Mouse (Mus musculus): Measurements from ENCODE around the gene Tpbg. TPM values are rescaled to one million over a fixed set of nuclear protein-coding genes. Genes with fewer than 3 reads are reported as not detected.

Tpbg gene
- total and polyA plus RNA-seq, 3 experiments: not detected

DNA sequence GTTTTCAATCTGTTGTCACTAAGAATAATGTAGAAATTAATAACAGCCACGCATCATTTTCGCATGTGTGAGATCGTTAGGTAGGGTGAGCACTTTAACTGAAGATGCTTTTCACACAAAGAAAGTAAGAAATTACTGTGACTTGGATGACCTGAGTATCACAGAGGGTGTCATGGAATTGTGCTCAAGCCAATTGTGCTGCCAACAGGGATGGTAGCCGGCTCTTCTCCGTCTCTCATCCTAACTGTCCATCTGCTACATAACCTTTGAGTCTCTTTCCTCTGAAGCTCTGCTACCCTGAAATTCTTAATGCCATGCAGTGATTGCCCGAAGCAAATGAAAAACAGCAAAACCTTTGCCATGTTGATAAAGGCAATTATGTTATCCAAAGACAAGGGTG is 35.8 kb upstream of the Tpbg start:
- no peaks in the 10 kb centered on the region for H3K9me3 ChIP-seq (replicated peaks; ENCODE audit: low read length)
- no peaks in the 10 kb centered on the region for H3K4me1 ChIP-seq (ENCODE audit: control insufficient read depth in 1 of 2, insufficient read depth in 2 of 2)
- H3K27me3 ChIP-seq (replicated peaks): no peaks in the 10 kb centered on the region
- no peaks in the 10 kb centered on the region for H3K36me3 ChIP-seq (replicated peaks in 1 of 2; ENCODE audit: control insufficient read depth in 1 of 2, insufficient read depth in 1 of 2, low read length in 1 of 2)
- H3K79me2 ChIP-seq (replicated peaks; ENCODE audit: control insufficient read depth, extremely low read depth, insufficient read depth, poor library complexity, severe bottlenecking): no peaks in the 10 kb centered on the region
- TF ChIP-seq USF1 (IDR thresholded peaks at IDR 0.05; ENCODE audit: low read depth, low read length) (no peak), SMC3 (IDR thresholded peaks at IDR 0.05; ENCODE audit: low read depth, low read length) (no peak), RCOR1 (conservative IDR thresholded peaks at IDR 0.05; ENCODE audit: low read depth, low read length) (no peak), ZKSCAN1 (IDR thresholded peaks at IDR 0.05; ENCODE audit: borderline replicate concordance, low read depth, low read length) (no peak), GABPA (IDR thresholded peaks at IDR 0.05; ENCODE audit: insufficient replicate concordance, low read depth, low read length) (no peak), HCFC1 (IDR thresholded peaks at IDR 0.05; ENCODE audit: low read depth, low read length) (no peak), MAFK (IDR thresholded peaks at IDR 0.05; ENCODE audit: insufficient replicate concordance, low read length) (no peak), SIN3A (IDR thresholded peaks at IDR 0.05; ENCODE audit: low read length) (no peak), E2F4 (IDR thresholded peaks at IDR 0.05; ENCODE audit: insufficient replicate concordance, low read depth, low read length) (no peak), JUN (IDR thresholded peaks at IDR 0.05; ENCODE audit: insufficient read depth, low read depth, low read length) (no peak), MYC (IDR thresholded peaks at IDR 0.05; ENCODE audit: low read depth, low read length) (no peak), CTCF (conservative IDR thresholded peaks at IDR 0.05 in 1 of 2, IDR thresholded peaks at IDR 0.05 in 1 of 2; ENCODE audit: low read depth in 2 of 2, low read length in 2 of 2) (no peak), ZMIZ1 (IDR thresholded peaks at IDR 0.05; ENCODE audit: low read depth, low read length) (no peak), IRF4 (IDR thresholded peaks at IDR 0.05; ENCODE audit: low read depth, low read length) (no peak), KAT2A (IDR thresholded peaks at IDR 0.05; ENCODE audit: insufficient replicate concordance, low read length) (no peak), USF2 (conservative IDR thresholded peaks at IDR 0.05; ENCODE audit: low read depth, low read length) (no peak)
- dilution Hi-C loops (cut with MboI; ENCODE audit: extremely low pct_ligation_motif_present, extremely low pct_unique_long_range_greater_than_20kb, low sequenced_read_pairs): no loop called here
- DNase-seq (ENCODE audit: extremely low read depth): no peak
- no peak overlapping the region for H3K4me3 ChIP-seq (replicated peaks in 1 of 3; ENCODE audit: low read depth in 2 of 3, low read length in 2 of 3, poor library complexity in 1 of 3)
- H3K9ac ChIP-seq (ENCODE audit: insufficient read depth, low read depth): no peak overlapping the region
- in situ Hi-C loops (cut with MboI; ENCODE audit: low pct_ligation_motif_present, low pct_unique_long_range_greater_than_20kb, low sequenced_read_pairs): no loop called here
- H3K27ac ChIP-seq (ENCODE audit: insufficient read depth, low read depth): no peak overlapping the region
- H3K4me2 ChIP-seq (ENCODE audit: insufficient read depth, low read depth, poor library complexity, severe bottlenecking): no peak overlapping the region

DNA sequence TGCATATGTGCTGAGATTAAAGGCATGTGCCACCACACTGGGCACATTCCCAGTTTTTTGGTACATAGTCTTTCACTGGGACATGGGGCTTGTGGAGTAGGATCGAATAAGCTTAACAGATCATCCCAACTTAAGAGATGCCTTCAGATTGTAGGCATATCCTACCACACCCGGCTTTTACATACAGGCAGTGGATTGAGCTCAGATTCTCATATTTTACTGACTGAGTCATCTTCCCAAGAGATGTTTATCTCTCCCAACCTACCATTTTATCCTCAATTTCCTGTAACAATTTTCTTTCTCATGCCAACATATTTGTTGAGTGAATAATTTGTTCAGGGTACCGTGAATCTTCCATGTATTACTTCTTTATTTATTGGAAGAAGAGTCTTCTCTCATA is 32.9 kb upstream of the Tpbg start:
- Histone ChIP-seq H3K9ac (ENCODE audit: insufficient read depth, low read depth) (no peak overlapping the region), H3K79me2 (replicated peaks; ENCODE audit: control insufficient read depth, extremely low read depth, insufficient read depth, poor library complexity, severe bottlenecking) (no peaks in the 10 kb centered on the region), H3K4me2 (ENCODE audit: insufficient read depth, low read depth, poor library complexity, severe bottlenecking) (no peak overlapping the region), H3K27me3 (replicated peaks) (no peaks in the 10 kb centered on the region), H3K4me3 (replicated peaks in 1 of 3; ENCODE audit: low read depth in 2 of 3, low read length in 2 of 3, poor library complexity in 1 of 3) (no peak overlapping the region), H3K36me3 (replicated peaks in 1 of 2; ENCODE audit: control insufficient read depth in 1 of 2, insufficient read depth in 1 of 2, low read length in 1 of 2) (no peaks in the 10 kb centered on the region), H3K4me1 (ENCODE audit: control insufficient read depth in 1 of 2, insufficient read depth in 2 of 2) (no peaks in the 10 kb centered on the region), H3K27ac (ENCODE audit: insufficient read depth, low read depth) (no peak overlapping the region), H3K9me3 (replicated peaks; ENCODE audit: low read length) (no peaks in the 10 kb centered on the region)
- TF ChIP-seq MYC (IDR thresholded peaks at IDR 0.05; ENCODE audit: low read depth, low read length): no peak
- TF ChIP-seq UBTF (IDR thresholded peaks at IDR 0.05; ENCODE audit: low read depth, low read length): no peak
- no peak for TF ChIP-seq TCF12 (IDR thresholded peaks at IDR 0.05; ENCODE audit: low read depth, low read length)
- in situ Hi-C loops (cut with MboI; ENCODE audit: low pct_ligation_motif_present, low pct_unique_long_range_greater_than_20kb, low sequenced_read_pairs) (no loop called here), dilution Hi-C loops (cut with MboI; ENCODE audit: extremely low pct_ligation_motif_present, extremely low pct_unique_long_range_greater_than_20kb, low sequenced_read_pairs) (no loop called here)
- no peak for DNase-seq (ENCODE audit: extremely low read depth)
